Mouse (Mus musculus) MEL (cell line): Measurements from ENCODE around the gene Sirt4. TPM values are rescaled to one million over a fixed set of nuclear protein-coding genes. Genes with fewer than 3 reads are reported as not detected.

ENCODE experiments used
- DNase-seq: peaks from one replicate; pipeline ENCODE4 v3.0.0; 2011; ENCODE audit warnings: low read depth, low spot score
- H3K27ac ChIP-seq: 2 replicates; pipeline ENCODE4 v1.5.1; 2012; ENCODE audit warnings: low read depth, mild to moderate bottlenecking, control low read depth, low read length, moderate library complexity; ENCODE audit not compliant: control insufficient read depth
- H3K27me3 ChIP-seq, 2 experiments: fragments of 150-350 bp in 1 of 2; sonication (generic) in 1 of 2; 2 replicates each; pipeline ENCODE4 v1.6.1; 2012; ENCODE audit warnings: low read length in 2 of 2, mild to moderate bottlenecking in 2 of 2, improper control_type of control experiment in 1 of 2, moderate library complexity in 1 of 2; ENCODE audit not compliant: insufficient read depth in 2 of 2, control insufficient read depth in 1 of 2
- H3K36me3 ChIP-seq, 2 experiments: 2 replicates each; pipeline ENCODE4 v1.6.1; 2012 to 2014; ENCODE audit warnings: low read length in 2 of 2, improper control_type of control experiment in 1 of 2, inconsistent platforms in 1 of 2, mild to moderate bottlenecking in 1 of 2; ENCODE audit not compliant: insufficient read depth in 2 of 2, control insufficient read depth in 1 of 2
- H3K4me1 ChIP-seq, 2 experiments: fragments of 150-350 bp in 1 of 2; sonication (generic) in 1 of 2; 2 replicates each; pipeline ENCODE4 v1.6.1; 2012; ENCODE audit warnings: low read length in 2 of 2, improper control_type of control experiment in 1 of 2, mild to moderate bottlenecking in 1 of 2; ENCODE audit not compliant: insufficient read depth in 2 of 2, control insufficient read depth in 1 of 2
- H3K4me3 ChIP-seq, 2 experiments: fragments of 150-350 bp in 1 of 2; sonication (generic) in 1 of 2; 2 replicates each; pipeline ENCODE4 v1.5.1; 2012; ENCODE audit warnings: low read depth in 2 of 2, low read length in 2 of 2, mild to moderate bottlenecking in 2 of 2, moderate library complexity in 2 of 2, control low read depth in 1 of 2, improper control_type of control experiment in 1 of 2; ENCODE audit not compliant: control insufficient read depth in 1 of 2, insufficient read depth in 1 of 2
- H3K79me2 ChIP-seq: 2 replicates; pipeline ENCODE4 v1.6.1; 2012; ENCODE audit warnings: mild to moderate bottlenecking, low read length, moderate library complexity; ENCODE audit not compliant: control insufficient read depth, poor library complexity, insufficient read depth
- H3K9ac ChIP-seq: 2 replicates; pipeline ENCODE4 v1.6.1; 2012; ENCODE audit warnings: low read depth, mild to moderate bottlenecking, control low read depth, low read length, moderate library complexity; ENCODE audit not compliant: control insufficient read depth, poor library complexity, severe bottlenecking
- H3K9me3 ChIP-seq: fragments of 150-350 bp; sonication (generic); replicated peaks from 2 replicates; pipeline ENCODE4 v1.6.1; 2012; ENCODE audit warnings: mild to moderate bottlenecking, low read length, improper control_type of control experiment, moderate library complexity; ENCODE audit not compliant: insufficient read depth
- BHLHE40 ChIP-seq: IDR thresholded peaks from 2 replicates; pipeline ENCODE4 v1.6.1; 2012; ENCODE audit warnings: low read depth, mild to moderate bottlenecking, inconsistent platforms, low read length, improper control_type of control experiment, borderline replicate concordance
- CHD1 ChIP-seq: IDR thresholded peaks from 2 replicates; pipeline ENCODE4 v1.6.1; 2012; ENCODE audit warnings: low read depth, mild to moderate bottlenecking, inconsistent platforms, low read length, improper control_type of control experiment
- CTCF ChIP-seq, 3 experiments: IDR thresholded peaks in 2 of 3; conservative IDR thresholded peaks in 1 of 3; 2 replicates each; pipeline ENCODE4 v1.5.1; 2011 to 2012; ENCODE audit warnings: low read length in 3 of 3, low read depth in 2 of 3, mild to moderate bottlenecking in 2 of 3, improper control_type of control experiment in 1 of 3, inconsistent platforms in 1 of 3, mixed read lengths in 1 of 3, moderate library complexity in 1 of 3; ENCODE audit not compliant: control insufficient read depth in 1 of 3, insufficient read depth in 1 of 3, poor library complexity in 1 of 3, severe bottlenecking in 1 of 3
- GABPA ChIP-seq: IDR thresholded peaks from 2 replicates; pipeline ENCODE4 v1.6.1; 2012; ENCODE audit warnings: low read depth, mild to moderate bottlenecking, inconsistent platforms, low read length, improper control_type of control experiment, moderate library complexity
- HCFC1 ChIP-seq: IDR thresholded peaks from 2 replicates; pipeline ENCODE4 v1.6.1; 2012; ENCODE audit warnings: low read depth, mild to moderate bottlenecking, inconsistent platforms, low read length, improper control_type of control experiment, moderate library complexity
- MAX ChIP-seq: IDR thresholded peaks from 2 replicates; pipeline ENCODE4 v1.6.1; 2011; ENCODE audit warnings: low read length, improper control_type of control experiment
- MXI1 ChIP-seq: IDR thresholded peaks from 2 replicates; pipeline ENCODE4 v1.6.1; 2011; ENCODE audit warnings: mild to moderate bottlenecking, low read depth, low read length, improper control_type of control experiment
- MYC ChIP-seq: IDR thresholded peaks from 2 replicates; pipeline ENCODE4 v1.6.1; 2011; ENCODE audit warnings: low read depth, mild to moderate bottlenecking, low read length, improper control_type of control experiment, moderate library complexity
- NELFE ChIP-seq: IDR thresholded peaks from 2 replicates; pipeline ENCODE4 v1.6.1; 2011; ENCODE audit warnings: low read depth, low read length, improper control_type of control experiment
- NRF1 ChIP-seq: IDR thresholded peaks from 2 replicates; pipeline ENCODE4 v1.6.1; 2014; ENCODE audit warnings: low read depth, mild to moderate bottlenecking, inconsistent platforms, low read length, improper control_type of control experiment, moderate library complexity; ENCODE audit not compliant: poor library complexity, insufficient read depth, severe bottlenecking
- POLR2A ChIP-seq, 2 experiments: IDR thresholded peaks; 2 replicates each; pipeline ENCODE4 v1.6.1; 2011 to 2012; ENCODE audit warnings: low read length in 2 of 2, mild to moderate bottlenecking in 2 of 2, control low read depth in 1 of 2, improper control_type of control experiment in 1 of 2, low read depth in 1 of 2, moderate library complexity in 1 of 2; ENCODE audit not compliant: control insufficient read depth in 1 of 2, insufficient read depth in 1 of 2, poor library complexity in 1 of 2
- POLR2AphosphoS2 ChIP-seq: IDR thresholded peaks from 2 replicates; pipeline ENCODE4 v1.6.1; 2011; ENCODE audit warnings: low read length, improper control_type of control experiment
- RAD21 ChIP-seq: IDR thresholded peaks from 2 replicates; pipeline ENCODE4 v1.6.1; 2011; ENCODE audit warnings: mild to moderate bottlenecking, low read depth, low read length, improper control_type of control experiment
- RCOR1 ChIP-seq: IDR thresholded peaks from 2 replicates; pipeline ENCODE4 v1.6.1; 2012; ENCODE audit warnings: low read depth, mild to moderate bottlenecking, inconsistent platforms, low read length, improper control_type of control experiment
- SIN3A ChIP-seq: IDR thresholded peaks from 2 replicates; pipeline ENCODE4 v1.6.1; 2012; ENCODE audit warnings: low read length, improper control_type of control experiment, inconsistent platforms
- TCF12 ChIP-seq: IDR thresholded peaks from 2 replicates; pipeline ENCODE4 v1.6.1; 2014; ENCODE audit warnings: low read depth, mild to moderate bottlenecking, inconsistent platforms, low read length, improper control_type of control experiment, moderate library complexity
- UBTF ChIP-seq: IDR thresholded peaks from 2 replicates; pipeline ENCODE4 v1.6.1; 2012; ENCODE audit warnings: low read depth, mild to moderate bottlenecking, inconsistent platforms, low read length, improper control_type of control experiment, moderate library complexity, borderline replicate concordance; ENCODE audit not compliant: insufficient read depth
- USF2 ChIP-seq, 2 experiments: IDR thresholded peaks; 2 replicates each; pipeline ENCODE4 v1.6.1; 2011 to 2012; ENCODE audit warnings: improper control_type of control experiment in 2 of 2, low read length in 2 of 2, borderline replicate concordance in 1 of 2, inconsistent platforms in 1 of 2, low read depth in 1 of 2, mild to moderate bottlenecking in 1 of 2; ENCODE audit not compliant: insufficient read depth in 1 of 2
- ZC3H11A ChIP-seq: IDR thresholded peaks from 2 replicates; pipeline ENCODE4 v1.6.1; 2012; ENCODE audit warnings: low read depth, mild to moderate bottlenecking, inconsistent platforms, low read length, improper control_type of control experiment
- ZKSCAN1 ChIP-seq: IDR thresholded peaks from 2 replicates; pipeline ENCODE4 v1.6.1; 2012; ENCODE audit warnings: low read depth, mild to moderate bottlenecking, inconsistent platforms, low read length, improper control_type of control experiment, moderate library complexity
- polyA plus RNA-seq, 2 experiments: library from polyadenylated mRNA; stranded (reverse) in 1 of 2; unstranded in 1 of 2; fragments of >175 nt in 1 of 2; fragments of >200 nt in 1 of 2; gene quantifications; 2 replicates each; pipeline versions ENCODE4 v1.2.1 to v1.2.4; 2012; ENCODE audit warnings: low replicate concordance in 2 of 2, low read depth in 1 of 2; ENCODE audit not compliant: insufficient read length in 2 of 2, insufficient read depth in 1 of 2, missing spikeins in 1 of 2
- total RNA-seq: library from RNA; depleted of rRNA; stranded (reverse); fragments of 300-350 nt; gene quantifications from 2 replicates; pipeline ENCODE4 v1.2.3, GENCODE M21; 2012

Gene Sirt4
- total and polyA plus RNA-seq, 3 experiments = 9.2 to 10.3 TPM; not detected in 1

- Histone ChIP-seq H3K9me3 (no peaks in the 10 kb centered on the region), H3K79me2 (no peaks in the 10 kb centered on the region), H3K27me3 (no peaks in the 10 kb centered on the region), H3K4me1 (0 out of 4 replicates have a peak, but pooled peaks cover 0 to 6% of the 10 kb centered on the region in 2 experiments), H3K9ac (no peak overlapping the region), H3K4me3 (no peak overlapping the region), H3K36me3 (peaks cover 0 to 8% of the 10 kb centered on the region in 2 experiments; a peak in 2 of 4 replicates), H3K27ac (no peak overlapping the region)
- no peak for DNase-seq
- no peak for TF ChIP-seq CHD1
Measured at GRCm38 (mm10) chr5:115486726-115487125, 2.2 kb upstream of the Sirt4 start.

- Histone ChIP-seq H3K79me2 (no peaks in the 10 kb centered on the region), H3K27ac (no peak overlapping the region), H3K4me3 (no peak overlapping the region), H3K4me1 (0 out of 4 replicates have a peak, but pooled peaks cover 0 to 6% of the 10 kb centered on the region in 2 experiments), H3K27me3 (no peaks in the 10 kb centered on the region), H3K9me3 (no peaks in the 10 kb centered on the region), H3K9ac (no peak overlapping the region), H3K36me3 (peaks cover 0 to 6% of the 10 kb centered on the region in 2 experiments; a peak in 2 of 4 replicates)
- no peak for TF ChIP-seq ZC3H11A
- TF ChIP-seq UBTF = no peak
- no peak for TF ChIP-seq USF2 (IDR thresholded peaks at IDR 0.05; ENCODE audit: borderline replicate concordance in 1 of 2, insufficient read depth in 1 of 2, low read depth in 1 of 2, low read length in 2 of 2)
- no peak for TF ChIP-seq POLR2A (IDR thresholded peaks at IDR 0.05; ENCODE audit: control insufficient read depth in 1 of 2, insufficient read depth in 1 of 2, low read depth in 1 of 2, low read length in 2 of 2, poor library complexity in 1 of 2)
- TF ChIP-seq CTCF (IDR thresholded peaks at IDR 0.05 in 2 of 3, conservative IDR thresholded peaks at IDR 0.05 in 1 of 3; ENCODE audit: control insufficient read depth in 1 of 3, insufficient read depth in 1 of 3, low read depth in 2 of 3, low read length in 3 of 3, poor library complexity in 1 of 3, severe bottlenecking in 1 of 3) = no peak
- no peak for TF ChIP-seq SIN3A
- no peak for TF ChIP-seq RAD21
- no peak for TF ChIP-seq NELFE
- no peak for TF ChIP-seq BHLHE40
- no peak for TF ChIP-seq NRF1
- TF ChIP-seq HCFC1 = no peak
- TF ChIP-seq ZKSCAN1 = no peak
- TF ChIP-seq MXI1 = no peak
- no peak for TF ChIP-seq TCF12
- TF ChIP-seq MAX = no peak
- no peak for TF ChIP-seq GABPA
- no peak for TF ChIP-seq POLR2AphosphoS2
- no peak for TF ChIP-seq RCOR1
- TF ChIP-seq MYC = no peak
- DNase-seq = no peak
Measured at GRCm38 (mm10) chr5:115485489-115486205, 1.1 kb upstream of the Sirt4 start.
